Mouse (Mus musculus) olfactory bulb, adult 2 months (tissue): ENCODE measurements around the gene Fads2. TPM values are rescaled to one million over a fixed set of nuclear protein-coding genes. Genes with fewer than 3 reads are reported as not detected.
A peak's percentile ranks its signal among the peaks of the same experiment; 100 is the strongest.
"Not testable (repeated sequence)": the region's sequence is repeated elsewhere in the genome, so short reads cannot be mapped to it uniquely, and the experiment has no call there.

Experiments
- H3K27ac ChIP-seq: fragments of 200-500 bp; 2 replicates; pipeline ENCODE4 v1.5.1; 2012; ENCODE audit warnings: low read depth, low read length; ENCODE audit not compliant: insufficient read depth
- H3K4me1 ChIP-seq: fragments of 200-500 bp; 2 replicates; pipeline ENCODE4 v1.6.1; 2012; ENCODE audit warnings: low read length; ENCODE audit not compliant: control insufficient read depth, insufficient read depth
- H3K4me3 ChIP-seq: fragments of 200-500 bp; 2 replicates; pipeline ENCODE4 v1.5.1; 2012; ENCODE audit warnings: mild to moderate bottlenecking, low read depth, low read length, moderate library complexity; ENCODE audit not compliant: insufficient read depth
- CTCF ChIP-seq: fragments of 200-500 bp; IDR thresholded peaks from 2 replicates; pipeline ENCODE4 v1.5.1; 2012; ENCODE audit warnings: low read depth, mild to moderate bottlenecking, low read length, moderate library complexity; ENCODE audit not compliant: insufficient read depth
- POLR2A ChIP-seq: fragments of 200-500 bp; IDR thresholded peaks from 2 replicates; pipeline ENCODE4 v1.6.1; 2012; ENCODE audit warnings: mild to moderate bottlenecking, low read depth, low read length, moderate library complexity; ENCODE audit not compliant: insufficient read depth
- WGBS: fragments of 180-500 bp; shearing (Covaris S2); methylation state at CpG from one replicate; pipeline ENCODE4 v1.1.7; 2018; 5-methylcytosine and 5-hydroxymethylcytosine counted together
- polyA plus RNA-seq: library from polyadenylated mRNA; stranded (reverse); fragments of >200 nt; gene quantifications from 2 replicates; pipeline ENCODE4 v1.2.4, GENCODE M21; 2012; ENCODE audit warnings: low replicate concordance; ENCODE audit not compliant: missing spikeins, insufficient read depth, insufficient read length

Fads2 gene
- polyA plus RNA-seq: 106 TPM in 1 of 2 replicates, not detected in the other

DNA sequence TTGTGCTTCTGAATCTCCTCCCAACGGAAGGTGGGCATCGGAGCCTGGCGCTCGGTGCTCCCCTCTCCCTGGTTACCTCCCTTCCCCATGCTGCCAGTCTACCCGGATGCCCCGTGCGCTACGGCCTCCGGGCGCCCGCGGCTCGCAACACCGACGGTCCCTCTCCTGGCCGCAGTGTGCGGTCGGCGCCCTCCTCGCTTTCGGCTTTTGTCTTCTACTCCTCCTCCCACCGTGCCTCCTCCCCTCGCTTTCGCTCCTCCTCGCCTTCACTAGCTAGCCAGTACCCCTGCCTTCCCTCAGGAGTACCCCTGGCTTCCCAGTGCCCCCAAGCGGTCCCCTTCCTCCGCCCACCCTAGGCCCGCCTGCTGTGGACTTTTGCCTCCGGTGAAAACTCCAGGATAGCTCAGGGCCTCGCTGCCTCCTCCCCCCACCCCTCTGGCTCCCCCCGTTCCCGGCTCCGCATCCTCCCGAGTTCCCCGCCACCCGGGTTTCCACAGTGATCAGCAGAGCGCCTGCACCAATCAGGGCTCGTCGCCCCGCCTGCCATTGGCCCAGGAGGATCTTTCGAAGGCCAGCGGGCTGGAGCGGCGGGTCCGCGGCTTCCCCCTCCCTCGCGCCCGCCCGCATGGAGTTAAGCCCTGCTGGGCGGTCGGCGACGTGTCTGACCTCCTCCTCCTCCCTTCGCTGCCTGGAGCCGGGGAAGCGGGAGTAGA, at the start of gene Fads2:
Gene Fads2, minus strand, starts transcription at position 406 of the 713 bp plus-strand sequence.
- TF ChIP-seq POLR2A (0 out of 2 replicates have a peak, but pooled peaks have one; percentile 33), CTCF (no peak)
- Histone ChIP-seq H3K4me3 (peak within 1 kb of the TSS; percentile 66), H3K4me1 (peaks cover 8% of the 10 kb centered on the region), H3K27ac (peak within 1 kb of the TSS; percentile 61)
- WGBS: under 1% methylated on average over 57 of the region's 57 CpGs

DNA sequence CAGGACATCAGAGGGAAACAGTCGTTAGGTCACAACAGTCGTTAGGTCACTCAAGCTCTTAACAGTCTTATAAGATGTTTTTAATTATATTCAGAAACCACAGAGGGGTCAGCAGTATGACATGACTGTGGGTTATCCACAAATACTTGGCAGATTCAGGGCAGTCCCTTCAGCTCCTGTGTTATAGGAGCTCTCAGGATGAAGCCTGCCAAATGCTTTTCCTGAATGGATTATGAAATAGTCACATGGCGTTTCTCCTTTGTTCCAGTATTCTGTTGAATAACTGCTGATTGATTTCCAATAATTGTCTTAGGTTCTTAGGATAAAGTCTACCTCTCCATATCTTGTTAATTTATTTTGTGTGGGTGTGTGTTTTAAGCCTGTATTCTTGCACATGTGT, 47.6 kb upstream of the Fads2 start:
- Histone ChIP-seq H3K4me3 (no peak overlapping the region), H3K27ac (no peak overlapping the region), H3K4me1 (no peaks in the 10 kb centered on the region)
- TF ChIP-seq CTCF: no peak
- TF ChIP-seq POLR2A: no peak
- WGBS: 65% methylated on average over 3 of the region's 3 CpGs

DNA sequence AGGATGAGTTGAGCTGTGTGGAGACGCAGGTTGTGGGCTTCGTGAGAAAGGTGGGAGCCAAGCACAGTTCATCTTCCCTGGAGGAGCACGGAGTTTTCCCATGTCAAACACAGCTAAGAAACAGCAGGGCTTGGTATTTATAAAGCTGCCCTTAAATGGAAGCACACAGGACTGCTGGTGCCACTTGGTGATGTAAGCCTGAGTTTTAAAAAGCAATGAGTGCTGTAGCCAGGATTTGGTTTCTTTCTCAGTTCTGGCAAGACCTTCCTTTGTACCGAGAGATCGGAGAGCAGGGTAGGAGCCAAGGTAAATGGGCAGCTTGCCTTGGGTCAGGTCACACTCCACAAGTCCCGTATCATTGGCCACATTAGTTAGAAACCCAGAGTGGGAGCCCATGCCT, 47.0 kb upstream of the Fads2 start:
- Histone ChIP-seq H3K4me1 (no peaks in the 10 kb centered on the region), H3K27ac (no peak overlapping the region), H3K4me3 (no peak overlapping the region)
- no peak for TF ChIP-seq CTCF
- no peak for TF ChIP-seq POLR2A
- whole genome bisulfite sequencing: 52% methylated on average over 6 of the region's 6 CpGs

DNA sequence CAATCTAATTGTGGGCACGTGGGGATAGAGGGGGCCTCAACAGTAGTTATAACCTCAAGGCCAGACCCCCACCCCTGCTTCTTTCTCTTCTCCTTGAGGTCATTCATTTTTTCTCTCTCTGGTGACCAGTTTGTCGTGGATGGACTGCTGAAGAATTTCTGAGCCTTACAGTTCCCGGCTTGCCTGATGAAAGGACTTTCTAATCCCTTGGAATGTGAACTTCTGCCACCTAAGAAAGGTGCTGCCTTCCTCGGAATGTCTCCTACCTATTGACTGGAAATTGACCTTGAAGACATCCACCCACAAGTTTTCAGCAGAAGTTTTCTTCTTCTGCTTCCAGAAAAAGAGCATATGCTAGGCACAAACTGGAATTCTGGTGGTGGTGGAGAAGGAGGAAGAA, 42.9 kb upstream of the Fads2 start:
- Histone ChIP-seq H3K4me1 (no peaks in the 10 kb centered on the region), H3K4me3 (no peak overlapping the region), H3K27ac (no peak overlapping the region)
- 70% methylated on average over 4 of the region's 4 CpGs for WGBS
- TF ChIP-seq CTCF (no peak), POLR2A (no peak)

DNA sequence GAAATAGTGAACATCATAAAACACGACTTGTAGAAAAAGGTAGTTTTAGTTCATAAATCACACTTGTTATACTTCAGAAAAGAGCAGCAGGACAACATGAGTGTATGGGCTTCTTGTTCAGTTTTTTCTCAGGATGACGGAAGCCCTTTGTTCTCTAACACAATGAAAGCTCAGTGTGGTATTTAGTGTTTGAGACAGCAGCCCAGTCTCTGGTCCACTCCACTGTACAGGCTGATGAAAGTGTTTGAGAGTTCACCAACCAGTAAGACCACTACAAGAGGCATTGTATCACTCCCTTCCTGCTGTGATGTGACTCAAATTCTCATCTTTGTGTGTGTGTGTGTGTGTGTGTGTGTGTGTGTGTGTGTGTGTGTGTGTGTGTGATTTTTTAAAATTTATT, 42.1 kb upstream of the Fads2 start:
- WGBS: 38% methylated on average over 2 of the region's 2 CpGs

DNA sequence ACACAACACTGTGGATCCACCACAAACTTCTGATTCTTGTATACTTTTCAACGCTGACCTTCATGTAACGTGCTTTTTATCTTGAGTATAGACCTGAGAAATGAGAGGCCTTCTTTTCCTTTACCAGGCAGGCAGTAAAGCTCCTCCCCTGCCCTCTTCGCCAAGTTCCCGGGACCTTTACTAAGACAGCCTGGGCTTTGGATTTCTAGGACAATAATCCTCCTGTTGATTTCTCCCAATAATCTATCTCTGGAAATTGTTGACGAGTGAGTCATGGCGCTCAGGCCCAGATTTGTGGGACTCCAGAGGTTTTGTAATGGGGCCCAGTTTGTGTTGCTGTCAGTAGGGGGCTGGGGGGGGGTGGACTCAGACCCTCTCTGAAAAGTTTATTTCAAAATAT, 38.2 kb upstream of the Fads2 start:
- no peak overlapping the region for H3K27ac ChIP-seq
- H3K4me1 ChIP-seq: no peaks in the 10 kb centered on the region
- H3K4me3 ChIP-seq: no peak overlapping the region
- TF ChIP-seq POLR2A (no peak), CTCF (no peak)
- 80% methylated on average over 6 of the region's 6 CpGs for WGBS

More for the DNA sequence above, 42.1 kb upstream of the Fads2 start:
- H3K4me1 ChIP-seq: no peaks in the 10 kb centered on the region
- H3K27ac ChIP-seq: no peak overlapping the region
- no peak overlapping the region for H3K4me3 ChIP-seq
- no peak for TF ChIP-seq POLR2A
- TF ChIP-seq CTCF: no peak

DNA sequence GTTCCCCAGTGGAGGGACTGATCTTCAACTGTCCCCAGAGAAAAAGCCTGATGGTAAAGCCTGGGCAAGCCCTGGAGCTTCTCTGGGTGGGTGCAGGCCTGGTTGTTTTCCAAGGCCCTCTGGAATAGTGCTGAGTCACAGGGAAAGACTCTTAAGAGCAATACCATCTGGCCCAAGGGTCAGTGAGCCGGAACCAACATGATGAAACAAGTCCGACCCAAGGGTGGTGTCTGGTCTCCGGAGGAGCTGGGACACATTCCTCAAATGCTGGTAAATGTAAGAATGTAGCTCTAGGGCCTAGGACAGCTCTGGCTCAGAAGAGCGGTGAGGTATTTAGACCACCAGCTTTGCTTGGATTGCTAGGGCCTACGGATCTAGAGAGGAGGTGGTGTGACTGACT, 35.9 kb upstream of the Fads2 start:
- 74% methylated on average over 5 of the region's 5 CpGs for WGBS
- Histone ChIP-seq H3K4me3 (no peak overlapping the region), H3K4me1 (no peaks in the 10 kb centered on the region), H3K27ac (no peak overlapping the region)
- TF ChIP-seq CTCF (no peak), POLR2A (no peak)

DNA sequence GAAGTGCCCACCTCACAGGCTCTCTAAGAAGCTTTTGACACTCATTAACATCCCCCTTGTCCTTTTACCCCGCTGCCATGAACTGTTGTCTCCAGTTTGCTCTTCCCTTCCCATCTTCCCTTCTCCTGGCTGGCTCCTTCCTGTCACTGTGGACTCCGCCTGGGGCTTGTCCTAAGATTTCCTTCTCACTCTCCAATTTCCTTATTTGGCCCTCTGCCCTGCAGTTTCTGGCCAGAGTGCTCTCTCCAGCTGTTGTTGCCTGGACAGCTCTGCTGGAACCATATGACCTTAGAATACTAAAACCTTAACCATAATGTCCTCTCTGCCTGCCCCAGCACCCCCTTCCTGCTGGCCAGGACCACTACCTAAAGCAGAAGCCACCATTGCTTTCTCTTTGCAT, 33.1 kb upstream of the Fads2 start:
- H3K4me3 ChIP-seq: no peak overlapping the region
- no peak overlapping the region for H3K27ac ChIP-seq
- no peak for TF ChIP-seq POLR2A
- no peak for TF ChIP-seq CTCF
- 53% methylated on average over 2 of the region's 2 CpGs for WGBS
- H3K4me1 ChIP-seq: no peaks in the 10 kb centered on the region

DNA sequence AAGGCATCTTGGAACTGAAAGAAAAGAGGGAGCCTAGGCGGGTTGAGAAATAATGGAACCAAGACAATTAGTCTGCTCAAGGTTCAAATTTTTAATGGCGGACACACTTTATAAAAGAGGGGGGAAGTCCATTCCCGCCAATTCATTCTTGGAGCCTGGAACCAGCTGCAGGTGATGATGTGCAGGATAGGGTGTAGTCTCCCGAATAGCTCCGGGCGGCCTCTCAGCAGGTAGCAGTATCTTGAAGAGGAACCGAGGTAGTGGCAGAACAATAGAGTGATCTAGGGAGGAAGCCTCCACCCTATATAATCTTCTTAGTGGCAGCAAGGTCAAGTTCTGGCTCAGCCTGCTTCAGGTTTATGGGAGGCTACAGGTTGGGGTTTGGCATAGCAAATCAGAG, 28.0 kb upstream of the Fads2 start:
- WGBS: 79% methylated on average over 7 of the region's 7 CpGs
- not testable (repeated sequence) for H3K4me3 ChIP-seq, H3K4me1 ChIP-seq, H3K27ac ChIP-seq

DNA sequence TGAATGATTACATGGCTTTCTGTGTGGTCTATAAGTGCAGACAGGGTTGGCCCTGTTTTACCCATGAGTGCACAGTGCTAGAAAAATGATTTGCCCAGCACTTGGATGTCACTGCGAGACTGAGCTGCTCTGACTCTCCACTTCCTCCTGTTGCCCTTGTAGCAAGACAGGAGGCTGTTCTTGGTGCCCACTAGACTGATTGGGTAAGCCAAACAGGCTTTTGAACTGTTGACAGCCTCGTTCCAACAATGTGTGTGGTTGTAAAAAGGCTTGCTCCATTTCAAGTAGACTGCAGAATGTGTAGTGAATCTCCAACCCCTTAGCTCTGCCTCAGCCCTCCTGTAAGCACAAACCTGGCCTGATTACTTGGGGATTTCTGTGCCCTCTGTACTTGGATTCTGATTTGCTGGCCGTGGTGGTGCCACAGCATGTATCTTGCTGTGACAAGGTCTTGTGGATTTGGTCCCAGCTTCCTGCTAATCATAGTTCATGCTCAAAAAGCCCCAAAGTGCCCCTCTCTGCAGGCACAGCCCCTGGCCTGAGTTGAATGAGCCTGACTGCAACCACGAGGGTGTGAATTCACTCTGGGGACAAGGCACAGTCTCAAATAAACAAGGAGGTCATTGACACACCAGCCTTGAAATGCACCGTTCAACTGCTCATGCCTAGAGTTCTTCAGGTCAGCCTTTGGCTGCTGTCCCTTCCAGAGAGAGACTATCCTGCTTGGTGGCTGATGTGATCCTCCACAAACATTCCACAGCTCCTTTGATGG, 25.1 kb upstream of the Fads2 start:
- no peak for TF ChIP-seq POLR2A
- TF ChIP-seq CTCF: no peak
- Histone ChIP-seq H3K27ac (no peak overlapping the region), H3K4me1 (no peaks in the 10 kb centered on the region), H3K4me3 (no peak overlapping the region)
- 36% methylated on average over 5 of the region's 5 CpGs for WGBS
